Mouse (Mus musculus) olfactory bulb, adult 2 months (tissue): ENCODE measurements at regions not wholly inside any gene's neighbourhood (a gene's known extent, or its start where the extent isn't known, plus 50 kb on each side); places are given as distances from the start of the nearest gene placed in this dataset.

Experiments
- CTCF ChIP-seq: fragments of 200-500 bp; IDR thresholded peaks from 2 replicates; pipeline ENCODE4 v1.5.1; 2012; ENCODE audit warnings: low read depth, mild to moderate bottlenecking, low read length, moderate library complexity; ENCODE audit not compliant: insufficient read depth
- POLR2A ChIP-seq: fragments of 200-500 bp; IDR thresholded peaks from 2 replicates; pipeline ENCODE4 v1.6.1; 2012; ENCODE audit warnings: mild to moderate bottlenecking, low read depth, low read length, moderate library complexity; ENCODE audit not compliant: insufficient read depth

DNA sequence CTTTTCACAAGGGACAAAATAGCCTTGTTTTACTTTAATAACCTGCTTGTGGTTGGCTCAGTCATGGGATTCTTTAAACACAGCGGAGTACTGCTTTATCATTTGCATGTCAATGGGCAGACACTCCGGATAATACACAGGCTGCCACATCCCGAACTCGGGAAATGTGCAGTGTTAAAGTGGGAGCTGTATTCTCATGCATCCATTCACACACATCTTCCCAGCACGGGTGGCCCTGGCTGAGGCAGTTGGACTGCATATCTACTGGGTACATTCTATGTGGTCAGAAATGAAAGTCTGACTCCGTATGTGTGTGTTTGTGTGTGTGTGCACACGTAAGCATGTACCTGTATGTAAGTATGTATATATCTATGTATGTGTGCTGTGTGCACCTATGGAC is 100.5 kb downstream of the Btg1 start:
- no peak for TF ChIP-seq CTCF
- no peak for TF ChIP-seq POLR2A
